Mouse (Mus musculus): ENCODE measurements at regions not wholly inside any gene's neighbourhood (a gene's known extent, or its start where the extent isn't known, plus 50 kb on each side); places are given as distances from the start of the nearest gene placed in this dataset.

DNA sequence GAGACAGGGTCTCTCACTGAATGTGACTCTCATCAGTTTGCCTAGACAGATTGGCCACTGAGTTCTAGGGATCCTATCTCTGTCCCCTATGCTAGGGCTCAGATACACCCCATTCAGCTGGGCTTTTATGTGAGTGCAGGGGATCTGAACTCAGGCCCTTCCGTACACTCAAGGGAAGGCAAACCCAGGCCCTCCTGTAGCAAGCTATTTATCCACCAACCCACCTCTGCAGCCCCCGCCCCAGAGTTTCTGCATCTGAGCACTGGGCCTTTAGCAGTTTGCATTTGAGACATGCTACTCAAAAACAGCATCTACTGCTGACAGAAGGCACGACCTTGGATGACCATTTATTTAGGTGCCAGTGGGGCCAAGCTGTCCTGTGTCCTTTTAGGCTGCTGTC is 253.0 kb upstream of the Runx1 start:
- no peaks in the 10 kb centered on the region for H3K4me1 ChIP-seq (ENCODE audit: control insufficient read depth, insufficient read depth, low read length)

DNA sequence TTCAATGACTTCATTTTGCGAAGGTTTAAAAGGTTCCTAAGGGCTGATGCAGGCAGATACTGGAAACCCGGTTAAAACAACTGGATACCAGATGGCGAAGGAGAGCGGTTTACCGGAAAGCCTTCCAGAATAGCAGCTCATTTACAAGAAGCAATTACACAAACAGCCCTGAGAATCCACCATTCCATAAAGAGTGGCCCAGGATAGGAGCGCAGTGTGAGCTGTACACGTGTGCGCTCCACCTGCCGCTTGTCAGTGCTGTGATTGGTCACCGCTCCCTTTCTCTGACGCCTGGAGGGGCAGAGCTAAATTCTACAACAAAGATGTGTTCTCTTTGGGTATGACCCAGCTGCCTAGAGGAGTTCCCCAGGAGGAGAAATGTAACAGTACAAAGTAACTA is 249.5 kb upstream of the Runx1 start:
- Histone ChIP-seq H3K4me3 (ENCODE audit: low read depth, low read length) (no peak overlapping the region), H3K27ac (ENCODE audit: low read depth, low read length) (no peak overlapping the region), H3K9me3 (ENCODE audit: control insufficient read depth, low read length) (no peaks in the 10 kb centered on the region), H3K4me2 (ENCODE audit: low read depth) (no peak overlapping the region), H3K9ac (ENCODE audit: low read length) (no peak overlapping the region), H3K27me3 (ENCODE audit: control insufficient read depth, insufficient read depth, low read length) (no peaks in the 10 kb centered on the region), H3K36me3 (ENCODE audit: control insufficient read depth, insufficient read depth, low read length) (no peaks in the 10 kb centered on the region), H3K4me1 (ENCODE audit: control insufficient read depth, insufficient read depth, low read length) (no peaks in the 10 kb centered on the region)
- ATAC-seq (ENCODE audit: insufficient read depth, low FRiP score, low TSS enrichment) (no peak), DNase-seq (ENCODE audit: low spot score) (no peak)
- 85% methylated on average over 11 of the region's 11 CpGs for WGBS

More for the DNA sequence above, 253.0 kb upstream of the Runx1 start:
- Histone ChIP-seq H3K9me3 (ENCODE audit: control insufficient read depth, low read length) (no peaks in the 10 kb centered on the region), H3K36me3 (ENCODE audit: control insufficient read depth, insufficient read depth, low read length) (no peaks in the 10 kb centered on the region), H3K4me3 (ENCODE audit: low read depth, low read length) (no peak overlapping the region), H3K9ac (ENCODE audit: low read length) (no peak overlapping the region), H3K4me2 (ENCODE audit: low read depth) (no peak overlapping the region), H3K27ac (ENCODE audit: low read depth, low read length) (no peak overlapping the region), H3K27me3 (ENCODE audit: control insufficient read depth, insufficient read depth, low read length) (no peaks in the 10 kb centered on the region)
- 77% methylated on average over 3 of the region's 3 CpGs for WGBS
- no peak for DNase-seq (ENCODE audit: low spot score)
- no peak for ATAC-seq (ENCODE audit: insufficient read depth, low FRiP score, low TSS enrichment)

DNA sequence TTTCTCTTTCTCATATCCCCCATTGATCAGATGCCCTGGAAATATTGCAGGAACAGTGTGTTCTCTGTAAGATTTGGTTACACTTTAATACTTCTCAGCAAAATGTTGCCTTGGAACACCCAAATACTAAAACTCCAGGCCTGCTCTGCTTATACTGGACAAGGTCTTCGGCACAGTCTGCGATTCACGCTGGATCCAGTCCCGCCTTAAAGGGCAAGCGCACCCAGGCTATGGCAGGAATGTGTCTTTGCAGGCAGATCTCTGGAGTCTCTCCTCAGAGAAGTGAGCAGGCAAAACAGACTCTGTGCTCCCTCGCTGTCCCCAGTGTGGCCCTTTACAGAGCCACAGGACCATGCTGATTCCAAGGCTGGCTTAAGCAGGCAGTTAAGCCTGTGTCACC is 246.2 kb upstream of the Runx1 start:
- Histone ChIP-seq H3K4me3 (ENCODE audit: low read depth, low read length) (no peak overlapping the region), H3K36me3 (ENCODE audit: control insufficient read depth, insufficient read depth, low read length) (no peaks in the 10 kb centered on the region), H3K9me3 (ENCODE audit: control insufficient read depth, low read length) (no peaks in the 10 kb centered on the region), H3K27me3 (ENCODE audit: control insufficient read depth, insufficient read depth, low read length) (no peaks in the 10 kb centered on the region), H3K4me2 (ENCODE audit: low read depth) (no peak overlapping the region), H3K4me1 (ENCODE audit: control insufficient read depth, insufficient read depth, low read length) (no peaks in the 10 kb centered on the region), H3K27ac (ENCODE audit: low read depth, low read length) (no peak overlapping the region), H3K9ac (ENCODE audit: low read length) (no peak overlapping the region)
- 75% methylated on average over 6 of the region's 6 CpGs for WGBS
- no peak for DNase-seq (ENCODE audit: low spot score)
- ATAC-seq (ENCODE audit: insufficient read depth, low FRiP score, low TSS enrichment), result no peak

DNA sequence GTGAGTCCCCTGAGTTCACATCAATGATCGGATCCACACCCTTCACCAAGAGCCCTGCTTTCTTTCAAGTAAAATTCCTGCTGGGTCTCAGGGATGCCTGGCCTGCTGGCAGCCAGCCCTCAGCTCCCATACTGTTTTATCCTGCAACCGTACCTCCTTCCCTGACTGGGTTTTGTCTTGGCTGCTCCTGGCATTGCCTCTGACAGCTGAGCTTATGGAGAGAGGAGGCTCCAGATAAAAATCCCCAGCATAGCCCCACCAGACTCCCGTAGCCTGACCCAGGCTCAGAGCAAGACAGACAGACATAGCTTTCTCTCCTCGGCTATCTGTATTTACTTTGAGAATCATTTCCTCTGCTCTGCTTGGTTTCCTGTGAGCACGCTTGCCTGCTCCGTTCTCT is 245.8 kb upstream of the Runx1 start:
- Histone ChIP-seq H3K4me3 (ENCODE audit: low read depth, low read length) (no peak overlapping the region), H3K4me2 (ENCODE audit: low read depth) (no peak overlapping the region), H3K4me1 (ENCODE audit: control insufficient read depth, insufficient read depth, low read length) (no peaks in the 10 kb centered on the region), H3K9me3 (ENCODE audit: control insufficient read depth, low read length) (no peaks in the 10 kb centered on the region), H3K27me3 (ENCODE audit: control insufficient read depth, insufficient read depth, low read length) (no peaks in the 10 kb centered on the region), H3K9ac (ENCODE audit: low read length) (no peak overlapping the region), H3K36me3 (ENCODE audit: control insufficient read depth, insufficient read depth, low read length) (no peaks in the 10 kb centered on the region), H3K27ac (ENCODE audit: low read depth, low read length) (no peak overlapping the region)
- DNase-seq (ENCODE audit: low spot score) (no peak), ATAC-seq (ENCODE audit: insufficient read depth, low FRiP score, low TSS enrichment) (no peak)
- 81% methylated on average over 6 of the region's 6 CpGs for WGBS

DNA sequence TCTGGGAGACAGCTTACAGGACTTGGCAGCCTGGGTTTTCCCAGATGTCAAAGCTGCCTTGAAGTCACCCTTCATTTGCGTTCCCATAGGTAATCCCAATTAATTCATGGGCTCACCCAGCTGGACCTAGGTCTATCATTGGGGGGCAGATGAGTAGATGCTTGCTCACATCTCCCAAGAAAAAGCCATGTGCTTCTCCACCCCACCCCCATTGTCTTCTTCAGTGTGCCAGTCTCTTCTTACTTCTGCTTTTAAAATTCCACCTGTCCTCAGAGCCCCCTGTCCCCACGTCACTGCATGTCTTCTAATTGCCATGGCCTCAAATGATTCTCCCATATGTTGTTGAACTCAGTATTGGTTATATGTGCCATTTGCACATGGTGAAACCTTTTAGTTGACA is 240.9 kb upstream of the Runx1 start:
- DNase-seq (ENCODE audit: low spot score) (no peak), ATAC-seq (ENCODE audit: insufficient read depth, low FRiP score, low TSS enrichment) (no peak)
- H3K27ac ChIP-seq (ENCODE audit: low read depth, low read length), result no peak overlapping the region
- H3K9ac ChIP-seq (ENCODE audit: low read length), result no peak overlapping the region
- no peaks in the 10 kb centered on the region for H3K4me1 ChIP-seq (ENCODE audit: control insufficient read depth, insufficient read depth, low read length)
- WGBS, result 86% methylated on average over 2 of the region's 2 CpGs
- H3K27me3 ChIP-seq (ENCODE audit: control insufficient read depth, insufficient read depth, low read length), result no peaks in the 10 kb centered on the region
- H3K4me3 ChIP-seq (ENCODE audit: low read depth, low read length), result no peak overlapping the region
- no peak overlapping the region for H3K4me2 ChIP-seq (ENCODE audit: low read depth)
- H3K36me3 ChIP-seq (ENCODE audit: control insufficient read depth, insufficient read depth, low read length), result no peaks in the 10 kb centered on the region
- H3K9me3 ChIP-seq (ENCODE audit: control insufficient read depth, low read length), result no peaks in the 10 kb centered on the region

DNA sequence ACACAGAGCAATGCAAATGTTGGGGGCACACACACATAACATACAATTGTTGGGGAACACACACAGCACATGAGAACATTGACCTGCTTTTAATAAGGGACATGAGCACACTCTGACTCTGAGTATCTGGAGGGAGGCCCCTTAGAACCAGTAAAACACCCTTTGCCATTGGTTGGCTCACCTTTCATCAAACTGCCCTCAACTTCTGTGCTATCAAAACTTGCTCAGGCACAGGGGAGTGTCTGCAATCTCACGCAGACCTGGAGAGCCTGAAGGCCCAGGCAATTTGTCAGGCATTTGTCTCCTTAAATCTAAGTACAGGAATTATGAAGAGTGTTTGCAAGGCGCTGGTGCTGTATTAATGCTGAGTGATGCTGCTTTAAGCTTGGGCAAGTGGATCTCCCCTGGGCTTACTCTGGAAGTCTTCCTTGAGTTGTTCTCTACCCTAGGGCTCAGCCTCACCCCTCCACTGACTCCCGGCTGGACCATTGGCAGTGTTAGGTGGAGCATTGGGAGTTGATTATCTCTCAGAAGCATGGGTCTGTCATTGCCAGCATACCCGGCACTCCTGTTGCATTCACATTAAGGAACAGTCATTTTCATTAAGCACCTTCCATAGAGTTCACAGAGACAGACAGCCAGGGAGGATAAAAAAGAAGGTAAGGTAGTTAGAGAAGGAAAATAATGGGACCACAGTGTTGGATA is 235.7 kb upstream of the Runx1 start:
- Histone ChIP-seq H3K4me3 (ENCODE audit: low read depth, low read length) (no peak overlapping the region), H3K9me3 (ENCODE audit: control insufficient read depth, low read length) (no peaks in the 10 kb centered on the region), H3K4me1 (ENCODE audit: control insufficient read depth, insufficient read depth, low read length) (no peaks in the 10 kb centered on the region), H3K27ac (ENCODE audit: low read depth, low read length) (no peak overlapping the region), H3K36me3 (ENCODE audit: control insufficient read depth, insufficient read depth, low read length) (no peaks in the 10 kb centered on the region), H3K27me3 (ENCODE audit: control insufficient read depth, insufficient read depth, low read length) (no peaks in the 10 kb centered on the region), H3K4me2 (ENCODE audit: low read depth) (no peak overlapping the region), H3K9ac (ENCODE audit: low read length) (no peak overlapping the region)
- ATAC-seq (ENCODE audit: insufficient read depth, low FRiP score, low TSS enrichment) (no peak), DNase-seq (ENCODE audit: low spot score) (no peak)
- WGBS, result 72% methylated on average over 4 of the region's 4 CpGs

DNA sequence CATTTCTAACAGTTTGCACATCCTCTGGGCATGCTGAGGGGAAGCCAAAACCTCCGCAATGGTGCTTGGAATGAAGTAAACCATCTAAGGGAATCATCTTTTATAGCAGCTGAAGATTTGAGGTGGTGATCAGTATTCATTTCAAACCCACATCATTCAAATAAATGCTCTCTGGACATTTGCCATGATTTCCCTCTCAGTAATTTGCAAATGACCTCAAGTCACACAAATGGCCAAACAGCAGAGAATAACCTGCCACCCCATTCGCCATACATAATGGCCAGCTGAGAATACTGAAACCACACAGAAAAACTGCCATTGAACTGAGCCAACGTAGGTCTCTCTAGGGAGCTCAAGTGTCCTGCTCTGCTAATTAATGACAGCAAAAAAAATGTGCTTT is 230.3 kb upstream of the Runx1 start:
- H3K36me3 ChIP-seq (ENCODE audit: control insufficient read depth, insufficient read depth, low read length), result no peaks in the 10 kb centered on the region
- no peaks in the 10 kb centered on the region for H3K27me3 ChIP-seq (ENCODE audit: control insufficient read depth, insufficient read depth, low read length)
- no peak for ATAC-seq (ENCODE audit: insufficient read depth, low FRiP score, low TSS enrichment)
- no peak overlapping the region for H3K4me2 ChIP-seq (ENCODE audit: low read depth)
- no peak overlapping the region for H3K9ac ChIP-seq (ENCODE audit: low read length)
- DNase-seq (ENCODE audit: low spot score), result no peak
- H3K9me3 ChIP-seq (ENCODE audit: control insufficient read depth, low read length), result no peaks in the 10 kb centered on the region
- no peak overlapping the region for H3K27ac ChIP-seq (ENCODE audit: low read depth, low read length)
- no peak overlapping the region for H3K4me3 ChIP-seq (ENCODE audit: low read depth, low read length)
- WGBS, result 68% methylated on average over 3 of the region's 3 CpGs
- H3K4me1 ChIP-seq (ENCODE audit: control insufficient read depth, insufficient read depth, low read length), result no peaks in the 10 kb centered on the region

DNA sequence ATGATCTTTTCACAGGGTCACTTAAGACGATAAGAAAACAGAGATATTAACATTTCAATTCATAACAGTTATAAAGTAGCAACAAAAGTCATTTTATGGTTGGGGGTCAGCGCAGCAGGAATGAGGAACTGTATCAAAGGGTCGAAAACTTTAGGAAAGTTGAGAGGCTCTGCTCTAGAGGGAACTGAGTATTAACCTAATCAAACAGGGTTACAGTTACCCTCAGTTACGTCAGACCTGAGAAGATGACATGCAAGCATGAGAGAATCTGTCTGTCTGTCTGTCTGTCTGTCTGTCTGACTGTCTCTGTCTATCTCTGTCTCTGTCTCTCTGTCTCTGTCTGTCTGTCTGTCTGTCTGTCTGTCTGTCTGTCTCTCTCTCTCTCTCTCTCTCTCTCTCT is 229.6 kb upstream of the Runx1 start:
- Histone ChIP-seq H3K27ac (ENCODE audit: low read depth, low read length) (no peak overlapping the region), H3K9me3 (ENCODE audit: control insufficient read depth, low read length) (no peaks in the 10 kb centered on the region), H3K4me1 (ENCODE audit: control insufficient read depth, insufficient read depth, low read length) (no peaks in the 10 kb centered on the region), H3K27me3 (ENCODE audit: control insufficient read depth, insufficient read depth, low read length) (no peaks in the 10 kb centered on the region), H3K36me3 (ENCODE audit: control insufficient read depth, insufficient read depth, low read length) (no peaks in the 10 kb centered on the region), H3K9ac (ENCODE audit: low read length) (no peak overlapping the region), H3K4me3 (ENCODE audit: low read depth, low read length) (no peak overlapping the region), H3K4me2 (ENCODE audit: low read depth) (no peak overlapping the region)
- ATAC-seq (ENCODE audit: insufficient read depth, low FRiP score, low TSS enrichment) (no peak), DNase-seq (ENCODE audit: low spot score) (no peak)
- WGBS, result 83% methylated on average over 4 of the region's 4 CpGs

DNA sequence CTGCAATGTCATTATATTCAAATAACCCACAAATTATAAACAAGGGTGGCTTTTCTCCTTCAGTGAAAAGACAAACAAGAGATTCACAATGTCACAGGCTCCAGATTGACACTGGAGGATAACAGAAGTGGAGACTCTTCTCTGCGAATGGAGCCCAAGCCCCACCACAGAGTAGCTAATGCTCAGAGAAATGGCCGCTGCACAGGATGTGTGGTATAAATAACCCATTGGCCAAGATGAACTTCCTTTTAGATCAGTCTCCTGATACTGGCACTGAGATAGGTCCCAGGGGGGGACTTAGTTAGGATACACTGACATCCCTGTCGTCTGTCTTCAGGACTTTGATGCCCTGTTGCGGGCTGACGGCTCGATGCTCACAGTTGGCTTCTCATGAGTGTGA is 225.3 kb upstream of the Runx1 start:
- no peak overlapping the region for H3K9ac ChIP-seq (ENCODE audit: low read length)
- DNase-seq (ENCODE audit: low spot score), result no peak
- no peaks in the 10 kb centered on the region for H3K4me1 ChIP-seq (ENCODE audit: control insufficient read depth, insufficient read depth, low read length)
- 84% methylated on average over 6 of the region's 6 CpGs for WGBS
- H3K27me3 ChIP-seq (ENCODE audit: control insufficient read depth, insufficient read depth, low read length), result no peaks in the 10 kb centered on the region
- no peaks in the 10 kb centered on the region for H3K36me3 ChIP-seq (ENCODE audit: control insufficient read depth, insufficient read depth, low read length)
- no peak overlapping the region for H3K27ac ChIP-seq (ENCODE audit: low read depth, low read length)
- no peak overlapping the region for H3K4me2 ChIP-seq (ENCODE audit: low read depth)
- no peaks in the 10 kb centered on the region for H3K9me3 ChIP-seq (ENCODE audit: control insufficient read depth, low read length)
- no peak overlapping the region for H3K4me3 ChIP-seq (ENCODE audit: low read depth, low read length)
- no peak for ATAC-seq (ENCODE audit: insufficient read depth, low FRiP score, low TSS enrichment)
